Comparison of ENCODE assay signal across 22 mouse cellular contexts in the genomic region with DNA sequence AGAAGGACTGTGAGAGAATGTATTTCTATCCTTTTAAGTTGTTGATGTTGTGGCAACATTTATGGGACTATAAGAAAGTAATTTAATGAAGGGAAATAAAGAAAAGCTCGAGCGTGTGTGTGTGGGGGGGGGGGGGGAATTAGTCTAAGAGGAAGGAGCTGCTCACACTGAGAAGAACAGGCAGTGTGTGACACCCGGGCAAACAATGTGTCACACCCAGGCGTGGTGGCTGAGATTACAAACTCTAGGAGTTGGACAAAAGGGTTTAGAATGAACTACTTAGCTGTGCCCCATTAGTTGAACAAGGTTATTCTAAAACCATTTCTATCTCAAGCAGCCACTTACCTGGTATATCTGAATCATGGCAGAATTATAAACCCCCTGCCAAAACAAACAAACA. TPM values are rescaled to one million over a fixed set of nuclear protein-coding genes. Genes with fewer than 3 reads are reported as not detected.
A peak's percentile ranks its signal among the peaks of the same experiment; 100 is the strongest.
DNase-seq lines count a peak whose midpoint lies in the region; ATAC-seq and TF ChIP-seq lines count a peak whose summit lies in the region.
"Had no signal": no experiment of that assay in that cellular context is flagged by ENCODE, and none has a peak within 500 bp of the region (broad histone marks: within the 10 kb centered on the region; RNA-seq: fewer than 3 reads in every experiment).

No protein-coding gene starts in this region.

- WGBS in limb, embryonic 12.5 days = 54% methylated on average over 4 of the region's 4 CpGs
- WGBS in limb, embryonic 10.5 days = 81% methylated on average over 4 of the region's 4 CpGs
- WGBS in limb, embryonic 13.5 days = 46% methylated on average over 4 of the region's 4 CpGs
- WGBS in stomach, postnatal 0 days = 45% methylated on average over 4 of the region's 4 CpGs

- H3K4me1 ChIP-seq in limb, embryonic 12.5 days (replicated peaks) = peaks cover 5% of the 10 kb centered on the region; the same call in 1 of the 2 replicates
- peaks cover 6% of the 10 kb centered on the region for H3K4me1 ChIP-seq in limb, embryonic 10.5 days
- H3K4me1 ChIP-seq in limb, embryonic 13.5 days = peaks cover 14% of the 10 kb centered on the region
- no peaks in the 10 kb centered on the region for H3K4me1 ChIP-seq in stomach, postnatal 0 days (replicated peaks; ENCODE audit: control insufficient read depth, insufficient read depth)
- H3K4me1 ChIP-seq: embryonic facial prominence, embryonic 10.5 days; embryonic facial prominence, embryonic 12.5 days; forebrain, embryonic 13.5 days; forebrain, embryonic 15.5 days had no signal

- no peak overlapping the region for H3K4me3 ChIP-seq in limb, embryonic 12.5 days (replicated peaks)
- no peak overlapping the region for H3K4me3 ChIP-seq in limb, embryonic 10.5 days
- H3K4me3 ChIP-seq in limb, embryonic 13.5 days = no peak overlapping the region
- H3K4me3 ChIP-seq in stomach, postnatal 0 days (ENCODE audit: low read depth, low read length) = no peak overlapping the region
- H3K4me3 ChIP-seq: embryonic facial prominence, embryonic 10.5 days; embryonic facial prominence, embryonic 12.5 days; forebrain, embryonic 13.5 days; forebrain, embryonic 15.5 days had no signal

- H3K9ac ChIP-seq in limb, embryonic 12.5 days (replicated peaks) = no peak overlapping the region
- H3K9ac ChIP-seq in limb, embryonic 13.5 days = no peak overlapping the region
- no peak overlapping the region for H3K9ac ChIP-seq in stomach, postnatal 0 days (ENCODE audit: low read length)
- H3K9ac ChIP-seq: embryonic facial prominence, embryonic 12.5 days; forebrain, embryonic 13.5 days; forebrain, embryonic 15.5 days had no signal

- H3K27ac ChIP-seq in limb, embryonic 12.5 days = no peak overlapping the region
- H3K27ac ChIP-seq in limb, embryonic 10.5 days = no peak overlapping the region
- H3K27ac ChIP-seq in limb, embryonic 13.5 days = no peak overlapping the region
- H3K27ac ChIP-seq in stomach, postnatal 0 days (replicated peaks) = no peak overlapping the region
- H3K27ac ChIP-seq: embryonic facial prominence, embryonic 10.5 days; embryonic facial prominence, embryonic 12.5 days; forebrain, embryonic 13.5 days; forebrain, embryonic 15.5 days had no signal

- H3K36me3 ChIP-seq in limb, embryonic 12.5 days = no peaks in the 10 kb centered on the region
- no peaks in the 10 kb centered on the region for H3K36me3 ChIP-seq in limb, embryonic 10.5 days
- H3K36me3 ChIP-seq in limb, embryonic 13.5 days = no peaks in the 10 kb centered on the region
- H3K36me3 ChIP-seq in stomach, postnatal 0 days (ENCODE audit: control insufficient read depth, insufficient read depth, low read length) = no peaks in the 10 kb centered on the region
- H3K36me3 ChIP-seq: embryonic facial prominence, embryonic 10.5 days; embryonic facial prominence, embryonic 12.5 days; forebrain, embryonic 15.5 days; G1E had no signal

- H3K4me2 ChIP-seq in limb, embryonic 12.5 days = peak overlapping the region; percentile 1; the same call in 1 of the 2 replicates
- 0 out of 2 replicates have a peak overlapping the region, but pooled peaks have one; percentile 28 for H3K4me2 ChIP-seq in limb, embryonic 13.5 days (replicated peaks)
- H3K4me2 ChIP-seq in stomach, postnatal 0 days (replicated peaks; ENCODE audit: low read depth) = no peak overlapping the region
- H3K4me2 ChIP-seq: embryonic facial prominence, embryonic 12.5 days; forebrain, embryonic 13.5 days; forebrain, embryonic 15.5 days had no signal

- H3K27me3 ChIP-seq in limb, embryonic 12.5 days = no peaks in the 10 kb centered on the region
- H3K27me3 ChIP-seq in limb, embryonic 10.5 days (ENCODE audit: low read depth, poor library complexity, severe bottlenecking) = no peaks in the 10 kb centered on the region
- H3K27me3 ChIP-seq in limb, embryonic 13.5 days = no peaks in the 10 kb centered on the region
- no peaks in the 10 kb centered on the region for H3K27me3 ChIP-seq in stomach, postnatal 0 days (ENCODE audit: control insufficient read depth, insufficient read depth, low read length)
- H3K27me3 ChIP-seq: embryonic facial prominence, embryonic 12.5 days; forebrain, embryonic 13.5 days; forebrain, embryonic 15.5 days had no signal

- no peak for DNase-seq in limb, embryonic 10.5 days (ENCODE audit: low spot score)
- DNase-seq in stomach, postnatal 0 days (ENCODE audit: low spot score) = peak; percentile 51
- DNase-seq in urinary bladder, postnatal 25 days (ENCODE audit: low spot score) = no peak
- no peak for DNase-seq in spleen, postnatal 14 days (ENCODE audit: low spot score in 2 of 2)
- DNase-seq: adrenal gland, adult 8-10 months; adrenal gland, postnatal 14 days; adrenal gland, postnatal 36 days; cerebellum, adult 11-12 months; cerebellum, adult 2 months; cerebellum, adult 9-10 months; cerebellum, postnatal 10 days; cerebellum, postnatal 25 days had no signal

- no peak for TF ChIP-seq EP300 in stomach, postnatal 0 days (optimal IDR thresholded peaks at IDR 0.05)

- H3K9me3 ChIP-seq in limb, embryonic 12.5 days = no peaks in the 10 kb centered on the region
- no peaks in the 10 kb centered on the region for H3K9me3 ChIP-seq in limb, embryonic 10.5 days (replicated peaks)
- H3K9me3 ChIP-seq in limb, embryonic 13.5 days = no peaks in the 10 kb centered on the region
- no peaks in the 10 kb centered on the region for H3K9me3 ChIP-seq in stomach, postnatal 0 days (ENCODE audit: control insufficient read depth, low read length)
- H3K9me3 ChIP-seq: embryonic facial prominence, embryonic 10.5 days; embryonic facial prominence, embryonic 12.5 days; forebrain, embryonic 13.5 days; forebrain, embryonic 15.5 days; G1E had no signal

- no peak for ATAC-seq in limb, embryonic 12.5 days (ENCODE audit: insufficient number of reproducible peaks, insufficient read depth, low FRiP score, low TSS enrichment, low read depth)
- ATAC-seq in limb, embryonic 13.5 days (ENCODE audit: low FRiP score, low read depth) = no peak
- peak; percentile 78 for ATAC-seq in stomach, postnatal 0 days (ENCODE audit: low FRiP score, low TSS enrichment)
- ATAC-seq: forebrain, embryonic 13.5 days; forebrain, embryonic 15.5 days; Patski had no signal

- TF ChIP-seq CTCF in stomach, postnatal 0 days (IDR thresholded peaks at IDR 0.05; ENCODE audit: low read depth) = no peak

RNA-seq across cellular contexts. Expression of a gene that starts 13.8 kb away (rescaled TPM):
- polyA plus RNA-seq in limb, embryonic 12.5 days (2016; fragmentation: Nextera tagmentation; extraction: Ambion mirVana) = 238 and 262 TPM in 2 replicates
- 223 and 226 TPM in 2 replicates for polyA plus RNA-seq in limb, embryonic 10.5 days (2016; fragmentation: Nextera tagmentation; extraction: Ambion mirVana)
- 246 and 249 TPM in 2 replicates for polyA plus RNA-seq in limb, embryonic 13.5 days (2015; fragmentation: Nextera tagmentation; extraction: Ambion mirVana)
- 248 and 259 TPM in 2 replicates for polyA plus RNA-seq in stomach, postnatal 0 days (2015; fragmentation: Nextera tagmentation; extraction: Ambion mirVana)

RNA-seq across cellular contexts. Expression of a gene that starts 27.8 kb away (rescaled TPM):
- polyA plus RNA-seq in limb, embryonic 12.5 days (2016; fragmentation: Nextera tagmentation; extraction: Ambion mirVana) = 0.14 and 0.24 TPM in 2 replicates
- polyA plus RNA-seq in limb, embryonic 10.5 days (2016; fragmentation: Nextera tagmentation; extraction: Ambion mirVana) = not detected in 2 replicates
- 1.3 and 2.0 TPM in 2 replicates for polyA plus RNA-seq in limb, embryonic 13.5 days (2015; fragmentation: Nextera tagmentation; extraction: Ambion mirVana)
- polyA plus RNA-seq in stomach, postnatal 0 days (2015; fragmentation: Nextera tagmentation; extraction: Ambion mirVana) = 3.7 and 4.0 TPM in 2 replicates
- polyA plus RNA-seq: C2C12; forebrain, embryonic 11.5 days; forebrain, embryonic 13.5 days; forebrain, embryonic 15.5 days; G1E had no signal

RNA-seq across cellular contexts. Expression of a gene that starts 31.5 kb away (rescaled TPM):
- polyA plus RNA-seq in limb, embryonic 12.5 days (2016; fragmentation: Nextera tagmentation; extraction: Ambion mirVana) = 246 and 254 TPM in 2 replicates
- polyA plus RNA-seq in limb, embryonic 10.5 days (2016; fragmentation: Nextera tagmentation; extraction: Ambion mirVana) = 312 and 387 TPM in 2 replicates
- 223 and 224 TPM in 2 replicates for polyA plus RNA-seq in limb, embryonic 13.5 days (2015; fragmentation: Nextera tagmentation; extraction: Ambion mirVana)
- polyA plus RNA-seq in stomach, postnatal 0 days (2015; fragmentation: Nextera tagmentation; extraction: Ambion mirVana) = 106 and 119 TPM in 2 replicates
